Mouse (Mus musculus) lung, embryonic 15.5 days (tissue): Measurements from ENCODE around the gene Nt5c. TPM values are rescaled to one million over a fixed set of nuclear protein-coding genes. Genes with fewer than 3 reads are reported as not detected.
"Not testable (repeated sequence)": the region's sequence is repeated elsewhere in the genome, so short reads cannot be mapped to it uniquely, and the experiment has no call there.

Experiments
- ATAC-seq: fragments of 200-750 bp; cut with Nextera tagmentation; 2 replicates; pipeline ENCODE4 v1.8.0; 2017; ENCODE audit warnings: moderate number of reproducible peaks, borderline replicate concordance; ENCODE audit not compliant: low FRiP score, low TSS enrichment; ENCODE audit errors: extremely low read depth
- H3K27ac ChIP-seq: fragments of 300-500 bp; sonication (generic); 2 replicates; pipeline ENCODE4 v1.5.1; 2015; ENCODE audit warnings: moderate library complexity, mild to moderate bottlenecking, inconsistent platforms
- H3K27me3 ChIP-seq: fragments of 300-500 bp; sonication (generic); 2 replicates; pipeline ENCODE4 v1.6.1; 2015; ENCODE audit warnings: inconsistent platforms
- H3K36me3 ChIP-seq: fragments of 300-500 bp; sonication (generic); 2 replicates; pipeline ENCODE4 v1.6.1; 2015; ENCODE audit warnings: inconsistent platforms
- H3K4me1 ChIP-seq: fragments of 300-500 bp; sonication (generic); 2 replicates; pipeline ENCODE4 v1.6.1; 2015; ENCODE audit warnings: inconsistent platforms
- H3K4me2 ChIP-seq: fragments of 300-500 bp; sonication (generic); 2 replicates; pipeline ENCODE4 v1.6.1; 2015; ENCODE audit warnings: inconsistent platforms, mild to moderate bottlenecking, moderate library complexity
- H3K4me3 ChIP-seq: fragments of 300-500 bp; sonication (generic); 2 replicates; pipeline ENCODE4 v1.5.1; 2015; ENCODE audit warnings: mild to moderate bottlenecking, inconsistent platforms
- H3K9ac ChIP-seq: fragments of 300-500 bp; sonication (generic); 2 replicates; pipeline ENCODE4 v1.6.1; 2015; ENCODE audit warnings: inconsistent platforms
- H3K9me3 ChIP-seq: fragments of 300-500 bp; sonication (generic); 2 replicates; pipeline ENCODE4 v1.6.1; 2016; ENCODE audit warnings: inconsistent platforms
- WGBS: fragments of 180-500 bp; shearing (Covaris S2); methylation state at CpG from one replicate; pipeline ENCODE4 v1.1.7; 2015; 5-methylcytosine and 5-hydroxymethylcytosine counted together
- polyA plus RNA-seq: library from polyadenylated mRNA; unstranded; fragments of >200 nt; fragmentation: Nextera tagmentation; extraction: Ambion mirVana; gene quantifications from 2 replicates; pipeline ENCODE4 v1.2.1, GENCODE M21; 2015

Gene Nt5c
- polyA plus RNA-seq, 1 experiment from 2014 or later: 81.5 TPM

DNA sequence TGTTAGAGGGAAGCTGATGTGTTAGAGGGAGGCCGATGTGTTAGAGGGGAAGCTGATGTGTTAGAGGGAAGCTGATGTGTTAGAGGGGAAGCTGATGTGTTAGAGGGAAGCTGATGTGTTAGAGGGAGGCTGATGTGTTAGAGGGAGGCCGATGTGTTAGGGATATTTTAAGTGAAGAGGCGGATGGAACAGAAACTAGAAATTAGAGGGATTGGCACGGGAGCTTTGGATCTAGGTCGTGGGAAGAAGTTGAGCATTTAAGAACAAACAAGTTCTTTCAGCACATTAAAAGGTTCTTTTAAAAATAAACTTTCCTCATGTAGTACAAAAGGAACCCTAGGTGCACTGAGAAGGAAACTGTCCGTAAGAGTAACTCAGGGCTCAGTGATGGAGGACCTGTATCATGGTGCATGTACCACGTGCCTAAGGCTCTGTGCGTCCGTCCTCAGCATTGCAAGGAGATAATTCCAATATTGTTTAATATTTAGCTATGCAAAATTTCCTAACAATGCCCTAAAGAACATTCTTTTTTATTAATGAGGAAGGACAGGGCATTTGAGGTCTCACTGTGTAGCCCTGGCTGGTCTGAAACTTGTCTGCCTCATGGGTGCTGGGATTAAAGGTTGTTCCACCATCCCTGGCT, 13.2 kb downstream of the Nt5c start:
- ATAC-seq: no peak
- Histone ChIP-seq H3K9me3 (no peaks in the 10 kb centered on the region), H3K4me2 (no peak overlapping the region), H3K9ac (no peak overlapping the region), H3K4me3 (no peak overlapping the region), H3K4me1 (peaks cover 28% of the 10 kb centered on the region), H3K27ac (no peak overlapping the region), H3K27me3 (no peaks in the 10 kb centered on the region), H3K36me3 (no peaks in the 10 kb centered on the region)
- WGBS: 78% methylated on average over 9 of the region's 9 CpGs

DNA sequence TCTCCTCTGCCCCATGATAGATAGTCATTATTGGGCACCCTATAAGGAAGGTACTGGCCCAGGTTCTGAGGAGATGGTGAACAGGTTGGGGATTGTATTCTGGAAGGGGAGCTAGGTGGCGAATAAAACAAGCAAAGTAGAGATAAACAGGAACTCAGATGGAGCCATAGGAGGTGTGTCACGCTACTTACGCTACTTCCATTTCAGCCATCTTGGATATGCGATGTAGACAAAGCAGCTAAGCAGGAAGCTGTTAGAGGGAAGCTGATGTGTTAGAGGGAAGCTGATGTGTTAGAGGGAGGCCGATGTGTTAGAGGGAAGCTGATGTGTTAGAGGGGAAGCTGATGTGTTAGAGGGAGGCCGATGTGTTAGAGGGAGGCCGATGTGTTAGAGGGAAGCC, 14.3 kb downstream of the Nt5c start:
- 0 out of 2 replicates have a peak overlapping the region, but pooled peaks have one; percentile 8 for H3K4me3 ChIP-seq
- H3K27ac ChIP-seq, H3K36me3 ChIP-seq, H3K9me3 ChIP-seq, H3K9ac ChIP-seq, ATAC-seq, H3K27me3 ChIP-seq: not testable (repeated sequence)
- peaks cover 31% of the 10 kb centered on the region for H3K4me1 ChIP-seq
- H3K4me2 ChIP-seq: 0 out of 2 replicates have a peak overlapping the region, but pooled peaks have one; percentile 3
- 76% methylated on average over 7 of the region's 7 CpGs for WGBS

DNA sequence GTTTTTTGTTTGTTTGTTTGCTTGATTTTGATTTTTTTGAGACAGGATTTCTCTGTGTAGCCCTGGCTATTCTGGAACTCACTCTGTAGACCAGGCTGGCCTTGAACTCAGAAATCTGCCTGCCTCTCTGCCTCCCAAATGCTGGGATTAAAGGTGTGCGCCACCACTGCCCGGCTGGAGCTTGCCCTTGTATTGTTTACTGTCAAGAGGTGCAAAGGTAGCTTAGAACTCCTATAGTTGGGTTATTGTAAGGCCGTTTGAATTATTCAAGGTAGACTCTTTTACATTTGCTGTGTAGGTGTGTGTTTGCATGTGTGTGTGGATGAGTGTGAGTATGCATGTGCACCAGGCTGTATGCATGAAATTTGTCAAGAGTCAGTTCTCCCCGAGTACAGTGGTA, 15.0 kb downstream of the Nt5c start:
- not testable (repeated sequence) for H3K9me3 ChIP-seq, H3K27ac ChIP-seq, H3K36me3 ChIP-seq, ATAC-seq, H3K27me3 ChIP-seq
- Histone ChIP-seq H3K4me3 (peak overlapping the region; percentile 88), H3K4me1 (peaks cover 31% of the 10 kb centered on the region), H3K9ac (peak overlapping the region; percentile 69; the same call in 1 of the 2 replicates), H3K4me2 (peak overlapping the region; percentile 82)
- WGBS: 69% methylated on average over 4 of the region's 4 CpGs

DNA sequence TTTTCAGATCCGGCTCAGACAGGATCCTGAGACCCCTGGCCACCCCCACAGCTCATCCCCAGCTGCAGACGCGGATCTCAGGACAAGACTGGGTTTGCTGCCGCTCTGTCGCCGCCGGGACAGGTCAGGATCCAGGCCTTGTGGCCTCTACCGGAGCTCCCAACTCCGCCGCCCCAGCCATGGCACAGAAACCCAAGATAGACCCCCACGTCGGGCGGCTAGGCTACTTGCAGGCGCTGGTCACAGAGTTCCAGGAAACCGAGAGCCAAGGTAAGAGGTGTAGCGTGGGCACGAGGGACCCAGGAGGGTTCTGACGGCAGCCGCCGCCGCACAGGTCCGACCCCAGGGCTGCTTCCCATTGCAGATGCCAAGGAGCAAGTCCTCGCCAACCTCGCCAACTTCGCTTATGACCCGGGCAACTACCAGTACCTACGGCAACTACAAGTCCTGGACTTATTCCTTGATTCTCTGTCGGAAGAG, 15.9 kb downstream of the Nt5c start:
- Histone ChIP-seq H3K9me3 (no peaks in the 10 kb centered on the region), H3K4me3 (peak overlapping the region; percentile 88), H3K27ac (no peak overlapping the region), H3K36me3 (no peaks in the 10 kb centered on the region), H3K4me2 (peak overlapping the region; percentile 82), H3K9ac (peak overlapping the region; percentile 69), H3K4me1 (peaks cover 31% of the 10 kb centered on the region), H3K27me3 (no peaks in the 10 kb centered on the region)
- ATAC-seq: peak; percentile 23
- 3% methylated on average over 28 of the region's 28 CpGs for WGBS

DNA sequence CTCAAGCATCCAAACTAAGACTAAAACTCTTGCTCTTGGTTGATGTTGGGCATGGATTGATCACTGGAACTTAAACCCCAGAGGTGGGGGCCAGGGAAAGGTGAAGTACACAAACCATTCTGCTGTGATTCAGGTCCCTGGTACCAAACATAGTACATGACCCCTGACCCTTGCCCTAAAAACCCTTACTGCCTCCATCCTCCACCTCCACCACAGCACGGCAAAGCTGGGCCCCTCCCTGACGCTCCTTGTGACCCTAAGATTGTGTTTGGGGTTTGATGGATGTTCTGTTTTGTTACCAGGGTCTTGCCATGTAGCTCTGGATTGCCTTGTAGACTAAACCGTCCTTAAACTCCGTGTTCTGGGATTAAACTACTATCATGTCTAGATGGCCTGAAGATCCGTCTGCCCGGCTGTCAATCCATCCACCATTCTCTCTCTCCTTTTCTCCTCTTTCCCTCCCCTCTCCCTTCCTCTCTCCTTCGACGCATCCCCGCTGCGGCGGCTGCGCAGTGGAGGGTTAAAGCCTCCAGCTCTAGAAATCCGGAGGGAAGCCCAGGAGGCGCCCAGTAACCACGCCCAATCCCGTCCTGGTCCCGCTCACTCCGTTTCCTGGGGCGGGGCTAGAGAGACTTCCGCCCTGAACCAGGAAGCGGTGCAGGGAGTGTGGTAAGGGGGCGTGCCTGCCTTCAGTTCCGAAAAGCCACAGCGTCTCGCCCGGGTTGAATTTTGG, 16.5 kb downstream of the Nt5c start, which contains the start of gene Armc7:
Gene Armc7, plus strand, starts transcription at position 643 of the 733 bp plus-strand sequence.
- H3K36me3 ChIP-seq: no peaks in the 10 kb centered on the region
- peak; percentile 97 for ATAC-seq
- peak within 1 kb of the TSS; percentile 82 for H3K4me2 ChIP-seq
- peak within 1 kb of the TSS; percentile 66 for H3K27ac ChIP-seq
- H3K4me1 ChIP-seq: peaks cover 31% of the 10 kb centered on the region
- H3K9me3 ChIP-seq: no peaks in the 10 kb centered on the region
- H3K27me3 ChIP-seq: no peaks in the 10 kb centered on the region
- 1% methylated on average over 26 of the region's 26 CpGs for WGBS
- H3K4me3 ChIP-seq: peak within 1 kb of the TSS; percentile 88
- H3K9ac ChIP-seq: peak within 1 kb of the TSS; percentile 69

DNA sequence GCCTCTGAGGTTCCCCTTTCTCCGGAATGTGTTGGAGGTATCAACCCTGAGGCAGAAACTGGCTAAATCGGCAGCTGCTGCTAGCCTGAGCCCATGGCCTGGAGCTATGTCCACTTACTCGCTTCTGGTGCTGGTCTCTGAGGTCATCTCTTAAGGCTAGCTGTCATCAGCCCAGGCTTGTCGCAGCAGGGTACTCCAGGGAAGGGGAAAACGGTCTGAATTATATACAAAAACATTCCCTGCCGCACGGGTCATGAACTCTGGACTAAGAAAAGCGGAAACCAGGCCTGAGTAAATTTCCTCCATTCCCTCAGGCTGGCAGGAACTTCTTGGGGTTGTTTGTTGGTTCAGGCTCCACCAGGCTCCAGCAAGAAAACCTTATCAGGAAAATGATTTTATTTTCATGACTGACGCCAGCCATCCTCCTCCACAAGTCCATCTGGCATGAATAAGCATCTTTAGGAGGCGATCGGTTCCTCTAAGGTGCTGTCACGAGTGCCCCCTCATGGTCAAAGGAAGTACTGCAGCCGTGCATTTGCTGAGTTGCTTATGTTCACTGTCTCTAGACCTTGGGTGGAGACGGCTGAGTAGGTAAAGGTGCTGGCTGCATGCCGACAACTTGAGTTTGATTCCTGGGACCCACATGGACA, 17.9 kb downstream of the Nt5c start:
- no peaks in the 10 kb centered on the region for H3K27me3 ChIP-seq
- no peak overlapping the region for H3K4me3 ChIP-seq
- H3K9me3 ChIP-seq: no peaks in the 10 kb centered on the region
- H3K4me2 ChIP-seq: peak overlapping the region; percentile 31; the same call in 1 of the 2 replicates
- no peak overlapping the region for H3K9ac ChIP-seq
- no peak; the same call in 1 of the 2 replicates for ATAC-seq
- WGBS: 14% methylated on average over 15 of the region's 15 CpGs
- H3K4me1 ChIP-seq: peaks cover 31% of the 10 kb centered on the region
- H3K27ac ChIP-seq: peak overlapping the region; percentile 56
- H3K36me3 ChIP-seq: no peaks in the 10 kb centered on the region

DNA sequence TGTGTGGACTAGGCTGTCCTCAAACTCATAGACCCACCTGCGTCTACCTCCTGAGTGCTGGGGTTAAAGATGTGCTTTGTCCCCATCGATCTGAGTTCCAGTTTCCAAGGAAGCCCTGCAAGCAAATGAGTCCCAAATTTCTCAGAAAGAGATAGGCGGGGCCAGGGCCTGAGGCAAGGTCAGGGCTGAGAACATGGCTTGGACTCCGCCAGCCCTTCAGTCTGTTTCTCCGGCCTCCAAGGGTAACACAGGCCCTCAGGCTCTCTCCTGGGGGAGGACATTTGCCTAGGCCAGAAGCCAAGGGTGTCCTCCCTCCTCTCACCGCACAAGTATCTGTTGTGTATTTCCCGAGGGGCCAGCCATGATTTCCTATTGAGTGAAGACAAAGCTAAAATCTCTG, 19.5 kb downstream of the Nt5c start:
- no peaks in the 10 kb centered on the region for H3K36me3 ChIP-seq
- H3K4me1 ChIP-seq: peaks cover 28% of the 10 kb centered on the region
- no peak overlapping the region for H3K4me3 ChIP-seq
- no peaks in the 10 kb centered on the region for H3K27me3 ChIP-seq
- H3K4me2 ChIP-seq: no peak overlapping the region
- WGBS: 82% methylated on average over 7 of the region's 7 CpGs
- no peak overlapping the region for H3K27ac ChIP-seq
- ATAC-seq: no peak
- H3K9ac ChIP-seq: no peak overlapping the region
- no peaks in the 10 kb centered on the region for H3K9me3 ChIP-seq

DNA sequence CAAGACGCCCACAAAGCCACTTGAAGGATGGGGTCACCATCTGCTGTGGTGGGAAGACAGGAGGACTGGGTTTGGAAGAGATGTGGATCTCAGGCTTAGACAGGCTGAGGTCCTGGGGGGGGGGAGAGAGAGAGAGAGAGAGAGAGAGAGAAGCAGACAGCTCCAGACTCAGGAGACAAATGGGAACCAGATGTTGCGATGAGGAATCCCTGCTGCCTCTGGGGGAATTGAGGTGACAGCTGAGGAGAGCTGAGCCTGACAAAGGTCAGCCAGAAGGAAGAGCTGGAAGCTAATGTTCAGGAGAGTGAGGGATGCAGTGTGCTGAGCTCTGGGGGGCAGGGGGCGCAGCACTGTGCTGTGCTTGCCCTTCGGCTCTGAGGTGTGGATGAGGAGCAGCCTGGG, 24.4 kb downstream of the Nt5c start:
- no peaks in the 10 kb centered on the region for H3K36me3 ChIP-seq
- H3K4me3 ChIP-seq: no peak overlapping the region
- H3K27me3 ChIP-seq: no peaks in the 10 kb centered on the region
- no peak for ATAC-seq
- H3K4me1 ChIP-seq: no peaks in the 10 kb centered on the region
- H3K9ac ChIP-seq: no peak overlapping the region
- no peak overlapping the region for H3K27ac ChIP-seq
- no peak overlapping the region for H3K4me2 ChIP-seq
- 22% methylated on average over 4 of the region's 4 CpGs for WGBS
- H3K9me3 ChIP-seq: no peaks in the 10 kb centered on the region

DNA sequence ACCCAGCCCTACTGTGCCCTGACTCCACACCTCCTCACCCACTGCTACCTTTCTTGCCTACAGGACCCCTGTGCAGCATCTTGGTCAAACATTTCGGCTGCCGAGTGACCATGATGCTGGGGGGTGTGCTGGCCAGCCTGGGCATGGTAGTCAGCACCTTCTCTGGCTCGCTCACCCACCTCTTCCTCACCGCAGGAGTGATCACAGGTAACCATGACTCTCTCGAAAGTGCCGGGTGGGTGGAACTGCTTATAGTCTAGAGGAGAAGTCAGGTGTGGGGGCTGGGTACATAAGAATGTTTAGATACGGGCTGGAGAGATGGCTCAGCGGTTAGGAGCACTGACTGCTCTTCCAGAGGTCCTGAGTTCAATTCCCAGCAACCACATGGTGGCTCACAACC, 26.8 kb downstream of the Nt5c start:
- Histone ChIP-seq H3K4me1 (no peaks in the 10 kb centered on the region), H3K4me3 (no peak overlapping the region), H3K36me3 (no peaks in the 10 kb centered on the region), H3K9me3 (no peaks in the 10 kb centered on the region), H3K9ac (no peak overlapping the region), H3K27me3 (no peaks in the 10 kb centered on the region), H3K27ac (no peak overlapping the region), H3K4me2 (no peak overlapping the region)
- 80% methylated on average over 8 of the region's 8 CpGs for WGBS
- ATAC-seq: no peak

DNA sequence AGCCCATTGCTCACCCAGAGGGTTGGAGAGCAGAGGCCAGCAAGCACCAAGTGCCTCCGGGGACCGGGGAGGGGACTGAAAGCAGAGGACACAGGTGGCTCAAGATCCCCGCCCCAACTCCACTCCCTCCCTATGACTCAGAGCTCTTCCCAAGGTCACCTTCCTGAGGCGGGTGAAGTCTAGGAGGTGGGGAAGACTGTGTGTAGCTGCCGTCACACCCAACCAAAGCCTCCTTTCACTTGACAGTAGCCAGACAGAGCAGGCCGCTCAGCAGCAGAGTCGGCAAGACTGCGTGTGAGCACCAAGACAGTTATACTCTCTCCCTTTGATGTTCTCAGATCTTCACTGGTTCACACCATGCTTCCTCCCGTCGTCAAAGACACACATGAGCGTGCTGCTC, 28.3 kb downstream of the Nt5c start:
- H3K4me3 ChIP-seq: no peak overlapping the region
- H3K9me3 ChIP-seq: no peaks in the 10 kb centered on the region
- 60% methylated on average over 11 of the region's 11 CpGs for WGBS
- H3K9ac ChIP-seq: no peak overlapping the region
- H3K27me3 ChIP-seq: no peaks in the 10 kb centered on the region
- no peak for ATAC-seq
- no peaks in the 10 kb centered on the region for H3K4me1 ChIP-seq
- H3K27ac ChIP-seq: no peak overlapping the region
- H3K4me2 ChIP-seq: no peak overlapping the region
- no peaks in the 10 kb centered on the region for H3K36me3 ChIP-seq

DNA sequence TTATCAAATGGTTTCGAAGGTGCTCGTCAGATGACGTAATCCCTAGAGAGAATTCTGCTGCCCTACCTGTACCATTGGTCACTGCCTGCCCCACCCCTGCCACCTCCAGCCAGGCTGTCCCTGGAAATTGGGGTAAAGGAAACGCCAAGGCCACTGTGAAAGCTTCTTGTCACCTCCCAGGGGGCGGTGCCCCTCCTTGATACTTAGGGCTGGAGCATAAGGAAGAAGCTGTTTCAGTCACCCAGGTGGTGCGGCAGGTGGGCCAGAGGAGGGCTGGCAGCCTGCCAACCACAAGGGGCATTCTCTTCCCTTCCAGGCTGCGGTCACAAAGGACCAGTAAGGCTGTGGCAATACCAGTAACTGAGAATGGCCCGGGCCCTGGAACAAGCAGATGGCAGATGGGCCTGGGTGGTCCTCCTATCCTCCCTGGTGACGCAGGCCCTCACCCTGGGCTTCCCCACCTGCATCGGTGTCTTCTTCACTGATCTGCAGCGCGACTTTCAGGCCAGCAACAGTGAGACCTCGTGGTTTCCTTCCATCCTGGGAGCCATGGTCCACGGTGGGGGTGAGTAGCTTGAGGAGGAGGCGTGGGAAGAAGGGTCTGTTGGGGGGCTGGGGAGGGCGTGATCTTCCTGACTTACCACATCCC, 29.3 kb downstream of the Nt5c start, which contains the start of gene Slc16a5:
Gene Slc16a5, plus strand, starts transcription at position 232 of the 649 bp plus-strand sequence.
- WGBS: 65% methylated on average over 16 of the region's 16 CpGs
- no peaks in the 10 kb centered on the region for H3K36me3 ChIP-seq
- peaks cover 3% of the 10 kb centered on the region; the same call in 1 of the 2 replicates for H3K4me1 ChIP-seq
- peak; percentile 41; the same call in 1 of the 2 replicates for ATAC-seq
- H3K9me3 ChIP-seq: no peaks in the 10 kb centered on the region
- H3K27me3 ChIP-seq: no peaks in the 10 kb centered on the region
- H3K4me2 ChIP-seq: no peak within 1 kb of the TSS
- H3K4me3 ChIP-seq: no peak within 1 kb of the TSS
- H3K9ac ChIP-seq: no peak within 1 kb of the TSS
- H3K27ac ChIP-seq: no peak within 1 kb of the TSS
